Mouse (Mus musculus) forebrain, postnatal 0 days (tissue): Measurements from ENCODE around the gene Lpcat2. TPM values are rescaled to one million over a fixed set of nuclear protein-coding genes. Genes with fewer than 3 reads are reported as not detected.

Experiments used
- ATAC-seq: fragments of 200-750 bp; cut with Nextera tagmentation; 2 replicates; pipeline ENCODE4 v1.8.0; 2017; ENCODE audit warnings: mild to moderate bottlenecking, moderate library complexity
- DNase-seq: peaks from one replicate; pipeline ENCODE4 v3.0.0-alpha.2; 2015
- H3K27ac ChIP-seq: fragments of 300-500 bp; sonication (generic); 2 replicates; pipeline ENCODE4 v1.5.1; 2014; ENCODE audit warnings: low read depth, mild to moderate bottlenecking, antibody characterized with exemption, low read length, moderate library complexity, mixed read lengths
- H3K27me3 ChIP-seq: fragments of 300-500 bp; sonication (generic); 2 replicates; pipeline ENCODE4 v1.6.1; 2014; ENCODE audit warnings: mild to moderate bottlenecking, low read length, mixed read lengths; ENCODE audit not compliant: insufficient read depth
- H3K36me3 ChIP-seq: fragments of 300-500 bp; sonication (generic); 2 replicates; pipeline ENCODE4 v1.6.1; 2014; ENCODE audit warnings: mild to moderate bottlenecking, moderate library complexity; ENCODE audit not compliant: insufficient read depth
- H3K4me1 ChIP-seq: fragments of 300-500 bp; sonication (generic); 2 replicates; pipeline ENCODE4 v1.6.1; 2014; ENCODE audit warnings: antibody characterized with exemption; ENCODE audit not compliant: insufficient read depth
- H3K4me2 ChIP-seq: fragments of 300-500 bp; sonication (generic); 2 replicates; pipeline ENCODE4 v1.6.1; 2014; ENCODE audit warnings: low read depth, mild to moderate bottlenecking, moderate library complexity
- H3K4me3 ChIP-seq: fragments of 300-500 bp; sonication (generic); 2 replicates; pipeline ENCODE4 v1.5.1; 2014; ENCODE audit warnings: low read depth, low read length, mixed read lengths
- H3K9ac ChIP-seq: fragments of 300-500 bp; sonication (generic); 2 replicates; pipeline ENCODE4 v1.6.1; 2014; ENCODE audit warnings: mild to moderate bottlenecking
- H3K9me3 ChIP-seq: fragments of 300-500 bp; sonication (generic); 2 replicates; pipeline ENCODE4 v1.6.1; 2016; ENCODE audit warnings: low read length
- CTCF ChIP-seq: sonication (generic); IDR thresholded peaks from 2 replicates; pipeline ENCODE4 v1.5.1; 2016; ENCODE audit warnings: antibody characterized with exemption, control low read depth, low read depth
- WGBS: fragments of 180-500 bp; shearing (Covaris S2); extraction: QIAGEN DNeasy Blood & Tissue Kit; methylation state at CpG from one replicate; pipeline ENCODE4 v1.1.7; 2014; 5-methylcytosine and 5-hydroxymethylcytosine counted together
- polyA plus RNA-seq: library from polyadenylated mRNA; unstranded; fragments of >200 nt; fragmentation: Nextera tagmentation; extraction: Ambion mirVana; gene quantifications from 2 replicates; pipeline ENCODE4 v1.2.1, GENCODE M21; 2015
- total RNA-seq: library from RNA; depleted of rRNA; stranded (reverse); fragments of >200 nt; gene quantifications from 2 replicates; pipeline ENCODE4 v1.2.3, GENCODE M21; 2014

Lpcat2 gene
- total and polyA plus RNA-seq, 2 experiments from 2014 or later = 9.8 to 10.3 TPM

- no peak overlapping the region for H3K27ac ChIP-seq
- no peaks in the 10 kb centered on the region for H3K36me3 ChIP-seq
- no peak overlapping the region for H3K9ac ChIP-seq
- H3K4me1 ChIP-seq = no peaks in the 10 kb centered on the region
- H3K9me3 ChIP-seq = no peaks in the 10 kb centered on the region
- ATAC-seq = no peak
- H3K4me3 ChIP-seq = no peak overlapping the region
- DNase-seq = no peak
- no peak overlapping the region for H3K4me2 ChIP-seq
- H3K27me3 ChIP-seq = no peaks in the 10 kb centered on the region
- 77% methylated on average over 1 of the region's 1 CpGs for WGBS
- no peak for TF ChIP-seq CTCF
Observed at GRCm38 (mm10) chr8:92896056-92896455, 40.9 kb downstream of the Lpcat2 start.

GRCm38 (mm10) chr8:92896611-92897010 is 41.5 kb downstream of the Lpcat2 start:
- Histone ChIP-seq H3K4me2 (no peak overlapping the region), H3K9ac (no peak overlapping the region), H3K9me3 (no peaks in the 10 kb centered on the region), H3K4me3 (no peak overlapping the region), H3K4me1 (no peaks in the 10 kb centered on the region), H3K27me3 (no peaks in the 10 kb centered on the region), H3K27ac (no peak overlapping the region), H3K36me3 (no peaks in the 10 kb centered on the region)
- 69% methylated on average over 5 of the region's 5 CpGs for WGBS
- no peak for TF ChIP-seq CTCF
- ATAC-seq (no peak), DNase-seq (no peak)

- Histone ChIP-seq H3K4me1 (no peaks in the 10 kb centered on the region), H3K27ac (no peak overlapping the region), H3K4me3 (no peak overlapping the region), H3K36me3 (no peaks in the 10 kb centered on the region), H3K9me3 (no peaks in the 10 kb centered on the region), H3K27me3 (no peaks in the 10 kb centered on the region), H3K4me2 (no peak overlapping the region), H3K9ac (no peak overlapping the region)
- WGBS = 89% methylated on average over 4 of the region's 4 CpGs
- DNase-seq = no peak
- no peak for ATAC-seq
- TF ChIP-seq CTCF = no peak
Observed at GRCm38 (mm10) chr8:92897794-92898193, 42.7 kb downstream of the Lpcat2 start.

GRCm38 (mm10) chr8:92899590-92899989 is 44.5 kb downstream of the Lpcat2 start:
- DNase-seq (no peak), ATAC-seq (peak; percentile 32; the same call in 1 of the 2 replicates)
- no peaks in the 10 kb centered on the region for H3K36me3 ChIP-seq
- H3K9ac ChIP-seq = no peak overlapping the region
- no peak overlapping the region for H3K4me3 ChIP-seq
- H3K4me2 ChIP-seq = no peak overlapping the region
- no peaks in the 10 kb centered on the region for H3K4me1 ChIP-seq
- no peaks in the 10 kb centered on the region for H3K9me3 ChIP-seq
- H3K27me3 ChIP-seq = no peaks in the 10 kb centered on the region
- WGBS = 73% methylated on average over 9 of the region's 9 CpGs
- no peak for TF ChIP-seq CTCF
- H3K27ac ChIP-seq = no peak overlapping the region

- H3K4me2 ChIP-seq = no peak within 1 kb of the TSS
- H3K9ac ChIP-seq = no peak within 1 kb of the TSS
- no peak for TF ChIP-seq CTCF
- H3K27me3 ChIP-seq = no peaks in the 10 kb centered on the region
- no peak within 1 kb of the TSS for H3K4me3 ChIP-seq
- ATAC-seq (no peak), DNase-seq (no peak)
- H3K9me3 ChIP-seq = no peaks in the 10 kb centered on the region
- H3K27ac ChIP-seq = no peak within 1 kb of the TSS
- WGBS = 95% methylated on average over 5 of the region's 5 CpGs
- H3K36me3 ChIP-seq = no peaks in the 10 kb centered on the region
- H3K4me1 ChIP-seq = no peaks in the 10 kb centered on the region
Observed at GRCm38 (mm10) chr8:92901107-92901506, 46.0 kb downstream of the Lpcat2 start, which contains the start of gene Capns2. Capns2 (plus strand) TSS chr8:92901407.

- DNase-seq = no peak
- WGBS = 52% methylated on average over 2 of the region's 2 CpGs
- TF ChIP-seq CTCF = no peak
Observed at GRCm38 (mm10) chr8:92902981-92903380, 47.8 kb downstream of the Lpcat2 start.

GRCm38 (mm10) chr8:92903488-92904135 is 48.5 kb downstream of the Lpcat2 start:
- DNase-seq (no peak), ATAC-seq (no peak)
- no peak overlapping the region for H3K27ac ChIP-seq
- H3K27me3 ChIP-seq = no peaks in the 10 kb centered on the region
- TF ChIP-seq CTCF = no peak
- no peak overlapping the region for H3K9ac ChIP-seq
- no peaks in the 10 kb centered on the region for H3K4me1 ChIP-seq
- no peak overlapping the region for H3K4me3 ChIP-seq
- no peak overlapping the region for H3K4me2 ChIP-seq
- H3K9me3 ChIP-seq = no peaks in the 10 kb centered on the region
- H3K36me3 ChIP-seq = no peaks in the 10 kb centered on the region
- WGBS = 71% methylated on average over 11 of the region's 11 CpGs

More at GRCm38 (mm10) chr8:92902981-92903380, 47.8 kb downstream of the Lpcat2 start:
- no peaks in the 10 kb centered on the region for H3K36me3 ChIP-seq
- no peaks in the 10 kb centered on the region for H3K9me3 ChIP-seq
- no peak for ATAC-seq
- H3K27ac ChIP-seq = no peak overlapping the region
- H3K4me2 ChIP-seq = no peak overlapping the region
- H3K4me3 ChIP-seq = no peak overlapping the region
- no peaks in the 10 kb centered on the region for H3K27me3 ChIP-seq
- no peak overlapping the region for H3K9ac ChIP-seq
- no peaks in the 10 kb centered on the region for H3K4me1 ChIP-seq
